Mouse (Mus musculus): ENCODE measurements around the gene Dlg2. TPM values are rescaled to one million over a fixed set of nuclear protein-coding genes. Genes with fewer than 3 reads are reported as not detected.

The Dlg2 gene
- polyA plus RNA-seq, 1 experiment: 6.0 TPM

DNA sequence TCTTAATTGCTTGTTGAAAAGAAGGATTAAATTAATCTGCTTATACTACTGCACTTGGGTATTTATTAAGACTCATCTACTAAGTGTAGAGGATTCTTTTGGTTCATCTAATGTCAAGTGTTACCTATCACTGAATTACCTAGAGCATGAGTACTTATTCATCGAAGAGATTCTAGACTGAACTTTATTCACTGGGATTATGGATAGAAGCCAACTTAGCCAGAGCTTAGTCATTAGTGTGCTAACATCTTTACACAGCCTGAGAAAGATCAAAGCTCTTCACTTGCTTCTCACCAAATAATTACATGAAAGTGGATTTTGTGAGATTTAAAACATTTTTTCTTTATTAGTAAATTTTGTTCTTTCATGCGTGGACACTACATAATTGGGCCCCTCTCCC, 175.1 kb downstream of the Dlg2 start:
- H3K4me1 ChIP-seq (replicated peaks; ENCODE audit: control insufficient read depth, insufficient read depth, low read length): no peaks in the 10 kb centered on the region
- TF ChIP-seq POLR2A (IDR thresholded peaks at IDR 0.05; ENCODE audit: control insufficient read depth, extremely low read depth, insufficient read depth, low read length, poor library complexity) (no peak), CTCF (IDR thresholded peaks at IDR 0.05; ENCODE audit: borderline replicate concordance, control insufficient read depth, extremely low read depth, insufficient read depth, low read length, poor library complexity) (no peak)
- H3K36me3 ChIP-seq (ENCODE audit: control insufficient read depth, insufficient read depth, low read length): no peaks in the 10 kb centered on the region
- no peak for DNase-seq
- 93% methylated on average over 2 of the region's 2 CpGs for WGBS
- H3K4me3 ChIP-seq (ENCODE audit: control insufficient read depth, insufficient read depth, low read length): no peak overlapping the region
- H3K27me3 ChIP-seq (ENCODE audit: control insufficient read depth, insufficient read depth, low read length): no peaks in the 10 kb centered on the region
- no peak overlapping the region for H3K27ac ChIP-seq (ENCODE audit: control insufficient read depth, insufficient read depth, low read length)

DNA sequence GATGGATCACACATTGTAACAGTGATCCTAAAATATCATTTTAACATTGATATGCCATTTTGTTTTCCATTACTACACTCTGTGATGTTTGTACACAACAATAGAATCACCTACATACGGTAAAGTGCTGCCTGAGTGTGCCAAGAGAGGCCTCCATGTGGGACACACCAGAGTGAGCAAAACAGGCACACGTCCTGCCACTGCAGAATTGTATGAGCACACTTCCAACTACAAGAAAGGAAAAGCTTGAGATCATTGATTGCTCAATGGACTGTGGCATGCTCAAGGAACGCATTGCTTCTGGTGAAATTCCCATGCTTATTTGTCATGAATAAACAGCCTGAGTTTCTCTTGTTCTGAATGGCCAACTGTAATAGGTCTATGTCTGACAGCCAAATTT, 182.1 kb downstream of the Dlg2 start:
- no peaks in the 10 kb centered on the region for H3K27me3 ChIP-seq (ENCODE audit: control insufficient read depth, insufficient read depth, low read length)
- no peaks in the 10 kb centered on the region for H3K36me3 ChIP-seq (ENCODE audit: control insufficient read depth, insufficient read depth, low read length)
- H3K27ac ChIP-seq (ENCODE audit: control insufficient read depth, insufficient read depth, low read length): no peak overlapping the region
- TF ChIP-seq POLR2A (IDR thresholded peaks at IDR 0.05; ENCODE audit: control insufficient read depth, extremely low read depth, insufficient read depth, low read length, poor library complexity) (no peak), CTCF (IDR thresholded peaks at IDR 0.05; ENCODE audit: borderline replicate concordance, control insufficient read depth, extremely low read depth, insufficient read depth, low read length, poor library complexity) (no peak)
- DNase-seq: no peak
- no peak overlapping the region for H3K4me3 ChIP-seq (ENCODE audit: control insufficient read depth, insufficient read depth, low read length)
- H3K4me1 ChIP-seq (replicated peaks; ENCODE audit: control insufficient read depth, insufficient read depth, low read length): no peaks in the 10 kb centered on the region
- WGBS: 81% methylated on average over 3 of the region's 3 CpGs

DNA sequence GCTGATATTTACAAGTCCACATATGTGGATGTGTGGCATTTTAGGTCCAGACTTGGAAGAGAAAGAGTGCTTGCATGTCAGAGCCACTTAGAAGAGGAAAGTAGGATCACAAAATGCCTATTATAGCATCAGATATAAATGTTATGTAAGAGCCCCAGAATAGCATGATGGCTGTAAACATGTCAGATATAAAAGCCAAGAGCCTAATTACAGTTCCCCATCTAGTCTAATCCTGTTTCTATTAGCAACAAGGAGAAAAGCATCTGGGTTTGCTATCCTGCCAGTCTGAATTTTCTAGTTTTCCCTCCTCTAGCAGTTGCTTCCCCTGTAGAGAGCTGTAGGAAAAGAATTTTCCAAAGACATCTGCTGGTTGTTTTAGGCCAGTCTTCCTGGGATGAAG, 217.6 kb downstream of the Dlg2 start:
- Histone ChIP-seq H3K27ac (ENCODE audit: control insufficient read depth, insufficient read depth, low read length) (no peak overlapping the region), H3K36me3 (ENCODE audit: control insufficient read depth, insufficient read depth, low read length) (no peaks in the 10 kb centered on the region), H3K4me1 (replicated peaks; ENCODE audit: control insufficient read depth, insufficient read depth, low read length) (no peaks in the 10 kb centered on the region), H3K27me3 (ENCODE audit: control insufficient read depth, insufficient read depth, low read length) (no peaks in the 10 kb centered on the region), H3K4me3 (ENCODE audit: control insufficient read depth, insufficient read depth, low read length) (no peak overlapping the region)
- TF ChIP-seq POLR2A (IDR thresholded peaks at IDR 0.05; ENCODE audit: control insufficient read depth, extremely low read depth, insufficient read depth, low read length, poor library complexity) (no peak), CTCF (IDR thresholded peaks at IDR 0.05; ENCODE audit: borderline replicate concordance, control insufficient read depth, extremely low read depth, insufficient read depth, low read length, poor library complexity) (no peak)
- DNase-seq: no peak

DNA sequence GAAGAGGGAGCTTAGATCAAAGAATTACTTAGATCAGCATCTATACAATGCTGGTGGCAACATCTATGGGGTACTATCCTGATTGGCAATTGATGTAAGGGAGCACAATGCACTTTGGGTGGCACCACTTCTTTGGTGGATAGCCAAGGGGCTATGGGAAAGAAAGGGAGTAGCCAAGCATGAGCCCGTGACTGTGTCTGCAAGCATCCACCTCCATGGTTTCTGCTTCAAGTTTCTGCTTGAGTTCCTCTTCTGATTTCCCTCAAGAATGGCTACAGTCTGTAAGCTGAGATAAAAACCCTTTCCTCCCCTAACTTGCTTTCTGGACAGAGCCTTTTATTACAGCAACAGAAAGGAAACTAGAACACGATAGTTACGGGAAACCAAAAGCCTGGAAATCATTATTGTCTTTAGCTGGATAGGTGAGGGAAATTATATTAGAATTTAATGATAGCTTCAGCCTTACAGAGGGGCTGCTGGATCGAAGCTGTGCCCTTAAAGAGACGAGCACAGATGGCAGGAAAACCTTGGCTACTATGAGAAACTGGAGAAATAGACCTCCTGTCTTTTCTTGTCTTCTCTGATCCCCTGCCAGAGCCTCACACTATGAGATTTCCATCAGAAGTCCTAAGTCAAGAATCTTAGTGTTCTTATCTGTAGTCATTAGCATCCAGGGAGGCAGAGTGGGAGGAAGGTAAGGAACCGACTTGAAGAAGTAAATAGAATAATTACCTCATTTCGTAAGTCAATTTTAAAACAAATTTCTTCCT, 219.9 kb downstream of the Dlg2 start:
- no peak for DNase-seq
- Histone ChIP-seq H3K36me3 (ENCODE audit: control insufficient read depth, insufficient read depth, low read length) (no peaks in the 10 kb centered on the region), H3K27ac (ENCODE audit: control insufficient read depth, insufficient read depth, low read length) (no peak overlapping the region), H3K27me3 (ENCODE audit: control insufficient read depth, insufficient read depth, low read length) (no peaks in the 10 kb centered on the region), H3K4me1 (replicated peaks; ENCODE audit: control insufficient read depth, insufficient read depth, low read length) (no peaks in the 10 kb centered on the region), H3K4me3 (ENCODE audit: control insufficient read depth, insufficient read depth, low read length) (no peak overlapping the region)
- no peak for TF ChIP-seq POLR2A (IDR thresholded peaks at IDR 0.05; ENCODE audit: control insufficient read depth, extremely low read depth, insufficient read depth, low read length, poor library complexity)
- no peak for TF ChIP-seq CTCF (IDR thresholded peaks at IDR 0.05; ENCODE audit: borderline replicate concordance, control insufficient read depth, extremely low read depth, insufficient read depth, low read length, poor library complexity)
- WGBS: 82% methylated on average over 7 of the region's 7 CpGs

DNA sequence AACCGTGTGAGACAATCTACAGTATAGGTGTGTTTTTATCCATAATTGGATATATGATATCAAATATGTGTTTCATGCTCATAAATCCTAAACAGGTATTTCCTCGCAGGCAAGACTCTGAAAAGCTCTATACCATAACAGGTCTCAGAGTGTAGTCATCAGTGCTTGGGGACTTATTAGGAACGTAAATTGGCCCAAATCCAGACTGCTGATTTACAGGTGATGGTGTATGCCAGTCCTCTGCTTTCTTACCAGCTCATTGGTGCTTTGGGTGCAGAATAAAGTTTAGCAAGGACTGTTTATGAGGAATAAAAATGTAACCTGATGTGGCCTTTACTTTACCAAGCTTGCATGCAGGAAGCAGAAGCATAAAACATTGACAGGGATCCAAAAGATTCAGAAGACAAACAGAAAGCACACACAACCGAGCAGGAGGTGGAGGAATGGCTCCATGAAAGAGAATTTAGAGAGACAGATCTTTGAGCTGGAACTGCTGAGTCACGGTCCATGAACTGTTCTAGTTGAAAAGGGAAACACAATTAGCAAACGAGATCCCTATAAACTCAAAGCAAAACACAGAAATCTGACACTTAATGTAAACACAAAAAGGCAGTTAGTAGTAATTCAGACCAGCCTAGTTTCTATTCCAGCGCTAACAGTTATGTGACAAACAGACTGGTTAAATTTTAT, 226.8 kb downstream of the Dlg2 start:
- Histone ChIP-seq H3K4me1 (replicated peaks; ENCODE audit: control insufficient read depth, insufficient read depth, low read length) (no peaks in the 10 kb centered on the region), H3K27ac (ENCODE audit: control insufficient read depth, insufficient read depth, low read length) (no peak overlapping the region), H3K4me3 (ENCODE audit: control insufficient read depth, insufficient read depth, low read length) (no peak overlapping the region), H3K36me3 (ENCODE audit: control insufficient read depth, insufficient read depth, low read length) (no peaks in the 10 kb centered on the region), H3K27me3 (ENCODE audit: control insufficient read depth, insufficient read depth, low read length) (no peaks in the 10 kb centered on the region)
- WGBS: 65% methylated on average over 7 of the region's 7 CpGs
- DNase-seq: no peak
- TF ChIP-seq CTCF (IDR thresholded peaks at IDR 0.05; ENCODE audit: borderline replicate concordance, control insufficient read depth, extremely low read depth, insufficient read depth, low read length, poor library complexity) (no peak), POLR2A (IDR thresholded peaks at IDR 0.05; ENCODE audit: control insufficient read depth, extremely low read depth, insufficient read depth, low read length, poor library complexity) (no peak)

DNA sequence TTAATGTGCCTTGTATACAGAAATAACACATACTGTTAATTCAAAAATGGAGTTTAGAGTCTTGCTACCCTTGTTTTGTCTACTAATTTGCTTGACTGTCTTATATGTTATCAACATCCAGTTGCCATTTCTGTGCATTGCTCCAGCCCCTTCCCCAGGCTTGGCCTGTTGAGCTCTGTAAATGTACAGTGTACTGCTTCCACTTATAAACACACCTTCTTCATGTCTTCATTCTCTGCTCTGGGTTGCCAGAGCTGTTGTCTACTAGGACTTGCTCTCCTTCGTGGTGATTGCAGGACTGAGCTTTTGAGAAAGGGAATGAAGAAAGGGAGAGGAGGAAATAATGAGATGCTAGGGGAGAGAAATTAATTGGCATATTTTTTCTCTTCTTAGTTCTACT, 227.5 kb downstream of the Dlg2 start:
- Histone ChIP-seq H3K27me3 (ENCODE audit: control insufficient read depth, insufficient read depth, low read length) (no peaks in the 10 kb centered on the region), H3K27ac (ENCODE audit: control insufficient read depth, insufficient read depth, low read length) (no peak overlapping the region), H3K4me1 (replicated peaks; ENCODE audit: control insufficient read depth, insufficient read depth, low read length) (no peaks in the 10 kb centered on the region), H3K4me3 (ENCODE audit: control insufficient read depth, insufficient read depth, low read length) (no peak overlapping the region), H3K36me3 (ENCODE audit: control insufficient read depth, insufficient read depth, low read length) (no peaks in the 10 kb centered on the region)
- 68% methylated on average over 1 of the region's 1 CpGs for WGBS
- no peak for DNase-seq
- TF ChIP-seq CTCF (IDR thresholded peaks at IDR 0.05; ENCODE audit: borderline replicate concordance, control insufficient read depth, extremely low read depth, insufficient read depth, low read length, poor library complexity) (no peak), POLR2A (IDR thresholded peaks at IDR 0.05; ENCODE audit: control insufficient read depth, extremely low read depth, insufficient read depth, low read length, poor library complexity) (no peak)
